Mouse (Mus musculus) stomach, postnatal 0 days (tissue): Measurements from ENCODE around the gene Adgrf5.

ENCODE experiments used
- CTCF ChIP-seq: IDR thresholded peaks from 2 replicates; pipeline ENCODE4 v1.5.1; 2016; ENCODE audit warnings: antibody characterized with exemption, low read depth, mild to moderate bottlenecking, moderate library complexity
- EP300 ChIP-seq: optimal IDR thresholded peaks from 2 replicates; pipeline ENCODE3; 2016; ENCODE audit warnings: antibody characterized with exemption

- TF ChIP-seq CTCF: no peak
- no peak for TF ChIP-seq EP300
Observed at GRCm38 (mm10) chr17:43477621-43478020, 117.4 kb downstream of the Adgrf5 start.
